Mouse (Mus musculus) ES-Bruce4 (cell line): Measurements from ENCODE around the gene Jag2. TPM values are rescaled to one million over a fixed set of nuclear protein-coding genes. Genes with fewer than 3 reads are reported as not detected.
A peak's percentile ranks its signal among the peaks of the same experiment; 100 is the strongest.

ENCODE experiments used
- H3K27ac ChIP-seq: 2 replicates; pipeline ENCODE4 v1.5.1; 2012; ENCODE audit warnings: low read length, inconsistent platforms; ENCODE audit not compliant: insufficient read depth
- H3K27me3 ChIP-seq: 2 replicates; pipeline ENCODE4 v1.6.1; 2012; ENCODE audit warnings: mild to moderate bottlenecking, low read length, inconsistent platforms; ENCODE audit not compliant: control insufficient read depth, poor library complexity, insufficient read depth, severe bottlenecking
- H3K36me3 ChIP-seq: 2 replicates; pipeline ENCODE4 v1.6.1; 2012; ENCODE audit warnings: inconsistent platforms, mild to moderate bottlenecking, low read length, moderate library complexity; ENCODE audit not compliant: control insufficient read depth, poor library complexity, insufficient read depth, severe bottlenecking
- H3K4me1 ChIP-seq: one replicate; pipeline ENCODE4 v1.8.1; 2011; ENCODE audit warnings: low read length; ENCODE audit not compliant: control insufficient read depth, insufficient read depth
- H3K4me3 ChIP-seq: 2 replicates; pipeline ENCODE4 v1.5.1; 2011; ENCODE audit warnings: low read depth, mild to moderate bottlenecking, low read length
- H3K9ac ChIP-seq: 2 replicates; pipeline ENCODE4 v1.6.1; 2012; ENCODE audit warnings: low read depth, mild to moderate bottlenecking, inconsistent platforms; ENCODE audit not compliant: poor library complexity, severe bottlenecking
- H3K9me3 ChIP-seq: replicated peaks from 2 replicates; pipeline ENCODE4 v1.6.1; 2012; ENCODE audit warnings: mild to moderate bottlenecking, low read length, inconsistent platforms; ENCODE audit not compliant: control insufficient read depth, poor library complexity, insufficient read depth, severe bottlenecking
- CTCF ChIP-seq: IDR thresholded peaks from one replicate; pipeline ENCODE4 v1.8.1; 2011; ENCODE audit warnings: low read depth, low read length
- EP300 ChIP-seq: IDR thresholded peaks from 2 replicates; pipeline ENCODE4 v1.6.1; 2011; ENCODE audit warnings: low read depth, low read length; ENCODE audit not compliant: insufficient read depth
- POLR2A ChIP-seq: IDR thresholded peaks from one replicate; pipeline ENCODE4 v1.8.1; 2011; ENCODE audit warnings: low read length; ENCODE audit not compliant: insufficient read depth
- polyA plus RNA-seq: library from polyadenylated mRNA; stranded (reverse); fragments of >200 nt; gene quantifications from 2 replicates; pipeline ENCODE4 v1.2.4, GENCODE M21; 2011; ENCODE audit warnings: low read depth; ENCODE audit not compliant: missing spikeins, insufficient read depth, insufficient read length

Jag2 gene
- polyA plus RNA-seq, 1 experiment: 47.6 TPM

DNA sequence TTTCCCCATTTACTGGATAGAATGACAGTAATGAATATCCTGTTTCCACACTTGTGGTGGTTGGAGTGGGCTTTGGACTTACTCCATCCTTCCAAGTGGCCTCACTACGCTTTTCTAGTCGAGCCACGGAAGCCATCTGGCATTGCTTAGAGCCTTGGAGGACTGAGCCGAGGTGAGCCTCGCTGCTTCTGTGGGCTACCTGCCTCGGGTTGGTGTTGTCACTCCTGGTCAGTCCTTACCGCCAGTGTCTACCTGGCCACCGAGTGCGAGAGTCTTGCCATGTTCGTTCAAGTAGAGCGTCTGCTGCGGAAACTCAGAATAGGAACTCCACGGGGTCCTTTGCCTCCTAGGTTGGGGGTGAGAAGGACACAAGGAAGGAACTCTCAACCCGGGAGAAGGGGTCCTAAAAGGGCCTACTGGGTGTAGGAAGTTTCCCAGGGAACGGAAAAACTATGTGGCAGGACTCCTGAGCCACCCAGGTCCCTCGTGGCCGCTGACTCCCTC lies 52.5 kb downstream of the Jag2 start:
- Histone ChIP-seq H3K36me3 (no peaks in the 10 kb centered on the region), H3K9ac (peak overlapping the region; percentile 6; the same call in 1 of the 2 replicates), H3K9me3 (no peaks in the 10 kb centered on the region), H3K27ac (no peak overlapping the region), H3K27me3 (no peaks in the 10 kb centered on the region), H3K4me3 (peak overlapping the region; percentile 20), H3K4me1 (no peaks in the 10 kb centered on the region)
- TF ChIP-seq CTCF (no peak), EP300 (no peak), POLR2A (no peak)

DNA sequence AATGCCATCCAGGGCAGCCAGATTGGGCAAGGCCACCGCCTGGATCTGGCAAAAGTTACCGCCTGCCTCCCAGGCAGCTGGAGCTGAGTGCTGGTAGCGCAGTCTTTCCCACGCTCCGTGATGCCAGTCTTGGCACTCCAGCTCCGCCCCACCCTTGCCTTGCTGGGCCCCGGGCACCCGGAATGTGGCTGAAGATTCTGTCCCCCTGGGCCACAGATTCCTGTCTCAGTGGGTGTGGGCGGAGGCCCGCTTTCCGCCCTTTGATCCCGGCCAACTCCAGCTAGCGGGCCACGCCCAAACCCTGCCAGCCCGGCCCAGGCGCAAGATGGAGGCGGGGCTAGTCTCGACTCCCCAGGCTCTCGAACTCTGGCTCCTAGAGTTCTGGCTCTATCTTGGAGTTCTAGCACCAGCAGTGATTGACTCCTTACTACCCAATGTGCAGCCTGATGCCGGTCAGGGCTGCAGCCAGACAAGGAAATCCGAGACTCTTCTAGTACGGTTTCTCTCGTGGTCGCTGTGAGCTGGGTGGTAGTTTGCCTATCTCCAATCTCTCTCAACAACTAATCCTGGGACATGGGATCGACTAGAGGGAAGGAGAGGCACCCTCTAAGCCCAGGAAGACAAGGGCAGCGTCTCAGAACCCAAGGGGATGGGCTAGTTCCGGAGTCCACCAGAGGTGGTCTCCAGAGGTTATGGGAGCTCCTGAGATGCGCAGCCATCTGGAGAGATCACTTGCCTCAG lies 53.1 kb downstream of the Jag2 start:
- no peaks in the 10 kb centered on the region for H3K9me3 ChIP-seq
- H3K9ac ChIP-seq: no peak overlapping the region
- no peaks in the 10 kb centered on the region for H3K4me1 ChIP-seq
- peak overlapping the region; percentile 10; the same call in 1 of the 2 replicates for H3K4me3 ChIP-seq
- no peak overlapping the region for H3K27ac ChIP-seq
- H3K27me3 ChIP-seq: no peaks in the 10 kb centered on the region
- H3K36me3 ChIP-seq: no peaks in the 10 kb centered on the region
- no peak for TF ChIP-seq EP300
- no peak for TF ChIP-seq CTCF
- no peak for TF ChIP-seq POLR2A

DNA sequence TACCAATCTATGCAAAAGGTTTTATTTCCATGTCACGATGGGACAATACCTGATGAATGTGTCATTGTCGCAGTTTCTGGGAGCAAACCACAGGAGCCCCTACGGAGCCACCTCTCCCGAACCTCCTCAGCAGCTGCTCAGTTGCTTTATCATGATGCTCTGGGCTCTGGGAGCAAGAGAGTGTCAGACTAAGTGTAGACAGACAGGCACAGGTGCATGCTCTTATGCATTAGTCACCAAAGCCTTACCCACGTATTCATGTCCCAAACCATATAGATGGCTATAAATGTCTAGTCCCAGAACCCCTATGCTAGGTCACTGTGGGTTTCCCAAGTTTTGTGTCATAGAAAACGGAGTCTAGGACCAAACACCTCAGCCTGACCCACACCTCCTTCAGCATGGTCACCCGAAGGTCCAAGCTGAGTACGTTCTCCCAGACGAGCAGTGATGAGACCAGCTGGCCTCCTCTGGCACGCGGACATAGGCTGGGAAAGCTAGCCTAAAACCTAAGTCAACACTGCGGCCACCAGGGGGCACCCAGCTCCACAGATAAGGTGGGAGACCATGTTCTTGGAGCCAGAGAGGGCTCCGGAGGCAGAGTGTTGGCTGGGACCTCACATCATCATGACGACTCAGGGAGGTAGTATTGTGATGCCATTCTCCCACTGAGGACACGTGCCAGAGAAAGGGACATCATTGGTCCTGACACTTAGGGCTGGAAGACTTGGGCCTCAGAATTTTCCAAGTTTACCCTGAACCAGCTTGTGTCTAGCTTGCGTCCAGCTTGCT lies 54.2 kb downstream of the Jag2 start:
- H3K9ac ChIP-seq: no peak overlapping the region
- no peak overlapping the region for H3K27ac ChIP-seq
- no peaks in the 10 kb centered on the region for H3K4me1 ChIP-seq
- peak; percentile 87 for TF ChIP-seq CTCF
- no peak for TF ChIP-seq POLR2A
- H3K4me3 ChIP-seq: no peak overlapping the region
- no peaks in the 10 kb centered on the region for H3K36me3 ChIP-seq
- no peaks in the 10 kb centered on the region for H3K9me3 ChIP-seq
- H3K27me3 ChIP-seq: no peaks in the 10 kb centered on the region

DNA sequence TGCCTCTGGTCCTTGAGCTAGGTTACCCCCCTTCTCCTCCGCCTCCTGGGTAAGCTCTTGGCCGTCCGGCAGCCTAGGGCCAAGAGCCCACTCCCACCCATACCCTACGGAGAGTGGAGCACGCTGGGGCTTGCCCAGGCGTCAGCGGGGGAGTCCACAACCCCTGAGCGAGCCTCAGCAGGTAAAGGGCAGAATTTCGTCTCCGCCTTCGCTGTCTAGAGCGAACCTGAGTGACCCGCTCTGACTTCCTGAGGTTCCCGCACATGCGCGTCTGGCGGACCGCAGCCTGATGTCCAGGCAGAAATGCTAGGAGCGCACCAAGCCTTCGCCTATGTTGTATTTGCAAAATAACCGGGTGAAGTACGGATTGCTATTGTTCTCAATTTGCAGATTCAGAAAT lies 55.4 kb downstream of the Jag2 start:
- no peaks in the 10 kb centered on the region for H3K27me3 ChIP-seq
- H3K4me3 ChIP-seq: peak overlapping the region; percentile 37
- H3K4me1 ChIP-seq: no peaks in the 10 kb centered on the region
- peak overlapping the region; percentile 41 for H3K9ac ChIP-seq
- H3K9me3 ChIP-seq: no peaks in the 10 kb centered on the region
- no peaks in the 10 kb centered on the region for H3K36me3 ChIP-seq
- H3K27ac ChIP-seq: no peak overlapping the region
- TF ChIP-seq EP300: no peak
- no peak for TF ChIP-seq CTCF
- no peak for TF ChIP-seq POLR2A

GRCm38 (mm10) chr12:112873452-112874190 lies 56.0 kb downstream of the Jag2 start:
- Histone ChIP-seq H3K27me3 (no peaks in the 10 kb centered on the region), H3K4me1 (no peaks in the 10 kb centered on the region), H3K9me3 (no peaks in the 10 kb centered on the region), H3K27ac (no peak overlapping the region), H3K36me3 (no peaks in the 10 kb centered on the region), H3K4me3 (peak overlapping the region; percentile 37), H3K9ac (peak overlapping the region; percentile 41)
- TF ChIP-seq CTCF (peak; percentile 95), POLR2A (no peak)
